Mouse (Mus musculus) embryo, embryonic 11 days (tissue): Measurements from ENCODE around the gene Add1.
A peak's percentile ranks its signal among the peaks of the same experiment; 100 is the strongest.

Experiments
- DNase-seq: peaks from one replicate; pipeline ENCODE4 v3.0.0-alpha.2; 2015

The Add1 gene

DNA sequence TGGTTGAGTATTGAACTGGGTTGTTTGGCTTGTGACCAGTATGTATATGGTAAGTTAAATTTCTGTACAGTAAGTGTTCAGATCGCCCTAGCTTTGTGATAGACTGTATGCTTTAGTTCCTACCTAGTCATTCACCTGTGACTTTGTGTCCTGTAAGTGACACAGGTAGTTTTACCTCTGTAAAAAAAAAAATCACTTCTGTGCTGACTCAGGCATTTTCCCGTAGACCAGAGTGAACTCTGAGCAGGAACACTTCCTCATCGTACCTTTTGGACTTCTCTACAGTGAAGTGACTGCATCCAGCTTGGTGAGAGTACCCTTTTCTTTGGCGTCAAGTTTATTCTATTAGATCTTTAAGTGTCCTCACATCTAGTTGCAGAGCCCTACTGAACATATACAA lies 36.5 kb downstream of the Add1 start:
- DNase-seq: no peak

DNA sequence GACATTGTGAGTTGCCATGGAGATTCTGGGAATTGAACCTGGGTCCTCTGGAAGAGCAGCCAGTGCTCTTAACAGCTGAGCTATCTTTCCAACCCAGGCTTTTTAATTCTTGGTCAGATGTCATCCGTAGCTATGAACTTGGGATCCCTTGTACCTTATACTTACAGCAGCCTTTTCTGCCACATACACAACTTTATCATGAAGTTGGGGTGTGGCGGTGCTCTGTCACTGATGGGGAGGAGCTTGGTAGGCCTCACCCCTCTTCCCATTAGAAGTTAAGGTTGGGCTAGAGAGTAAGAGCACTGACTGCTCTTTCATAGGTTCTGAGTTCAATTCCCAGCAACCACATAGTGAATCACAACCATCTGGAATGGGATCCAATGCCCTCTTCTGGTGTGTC lies 59.5 kb downstream of the Add1 start:
- no peak for DNase-seq

DNA sequence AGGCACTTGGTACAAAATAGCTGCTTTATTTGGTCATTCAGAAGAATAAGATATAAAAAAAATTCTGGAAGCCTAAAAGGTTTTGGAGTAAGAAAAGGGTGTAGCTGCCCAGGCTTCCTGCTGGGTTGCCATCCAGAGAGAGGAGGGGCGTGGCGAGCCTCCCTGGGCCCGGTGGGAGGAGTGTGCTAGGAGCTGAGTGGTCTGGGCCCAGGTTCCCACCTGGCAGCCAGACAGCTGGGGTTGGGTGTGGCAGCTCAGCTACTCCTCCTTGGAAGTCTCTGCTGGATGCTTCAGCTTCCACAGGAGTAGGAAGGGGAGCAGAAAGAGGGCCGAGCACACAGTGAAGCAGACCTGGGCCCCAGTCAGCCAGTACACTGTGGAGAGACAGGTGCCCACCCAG lies 60.2 kb downstream of the Add1 start:
- no peak for DNase-seq

DNA sequence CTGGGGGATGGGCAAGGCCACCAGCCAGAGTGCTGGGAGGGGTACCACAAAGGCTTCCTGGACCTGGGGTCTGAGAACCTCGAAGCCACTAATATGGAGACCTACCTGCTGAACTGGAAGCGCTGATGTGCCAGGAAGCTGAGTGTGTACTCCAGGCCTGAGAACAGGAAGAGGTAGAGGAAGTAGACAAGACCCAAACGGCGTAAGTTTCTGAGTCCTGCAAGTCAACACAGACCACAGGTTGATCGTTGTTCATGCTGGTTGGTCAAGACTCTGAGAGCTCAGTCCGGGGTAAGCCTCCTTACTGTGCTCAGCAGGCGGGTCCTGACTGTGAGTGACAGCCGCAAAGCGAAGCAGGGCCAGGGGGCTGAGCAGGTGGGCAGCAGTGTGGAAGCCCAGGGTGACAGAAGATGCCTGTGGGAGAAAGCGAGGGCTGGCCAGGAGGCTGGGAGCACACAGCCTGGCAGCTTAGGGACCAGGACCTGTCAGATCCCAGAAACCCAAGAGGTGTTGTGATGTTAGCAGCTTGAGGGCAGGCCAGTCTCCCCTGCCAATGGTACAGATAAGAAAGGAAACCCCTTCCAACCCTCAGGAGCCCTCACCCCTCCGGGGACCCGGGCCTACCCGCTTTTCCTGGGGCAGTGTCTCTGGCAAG lies 61.4 kb downstream of the Add1 start:
- no peak for DNase-seq

DNA sequence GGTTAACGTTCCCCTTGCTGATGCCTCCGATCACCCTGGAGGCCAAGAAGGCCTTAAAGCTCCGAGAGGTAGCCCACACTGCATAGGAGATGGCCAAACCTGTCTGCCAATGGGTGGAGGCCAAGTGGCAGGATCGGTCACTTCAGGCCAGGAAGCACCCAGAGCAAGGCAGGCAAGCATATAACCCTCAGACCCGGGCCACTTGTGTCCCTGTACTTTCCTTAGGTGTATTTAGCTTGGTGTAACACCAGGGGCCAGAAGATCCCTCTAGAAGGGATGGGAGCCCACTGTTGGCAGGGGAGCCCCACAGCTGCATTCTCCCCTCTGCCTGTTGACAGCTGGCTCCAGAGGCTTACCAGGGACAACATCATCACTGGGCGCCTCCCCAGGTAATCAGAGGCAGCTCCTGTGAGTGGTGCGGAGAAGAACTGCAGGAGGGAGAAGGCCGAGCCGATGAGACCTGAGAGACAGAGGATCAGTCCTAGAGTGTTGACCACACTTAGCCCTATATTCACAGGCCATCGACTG lies 62.3 kb downstream of the Add1 start:
- DNase-seq: no peak

DNA sequence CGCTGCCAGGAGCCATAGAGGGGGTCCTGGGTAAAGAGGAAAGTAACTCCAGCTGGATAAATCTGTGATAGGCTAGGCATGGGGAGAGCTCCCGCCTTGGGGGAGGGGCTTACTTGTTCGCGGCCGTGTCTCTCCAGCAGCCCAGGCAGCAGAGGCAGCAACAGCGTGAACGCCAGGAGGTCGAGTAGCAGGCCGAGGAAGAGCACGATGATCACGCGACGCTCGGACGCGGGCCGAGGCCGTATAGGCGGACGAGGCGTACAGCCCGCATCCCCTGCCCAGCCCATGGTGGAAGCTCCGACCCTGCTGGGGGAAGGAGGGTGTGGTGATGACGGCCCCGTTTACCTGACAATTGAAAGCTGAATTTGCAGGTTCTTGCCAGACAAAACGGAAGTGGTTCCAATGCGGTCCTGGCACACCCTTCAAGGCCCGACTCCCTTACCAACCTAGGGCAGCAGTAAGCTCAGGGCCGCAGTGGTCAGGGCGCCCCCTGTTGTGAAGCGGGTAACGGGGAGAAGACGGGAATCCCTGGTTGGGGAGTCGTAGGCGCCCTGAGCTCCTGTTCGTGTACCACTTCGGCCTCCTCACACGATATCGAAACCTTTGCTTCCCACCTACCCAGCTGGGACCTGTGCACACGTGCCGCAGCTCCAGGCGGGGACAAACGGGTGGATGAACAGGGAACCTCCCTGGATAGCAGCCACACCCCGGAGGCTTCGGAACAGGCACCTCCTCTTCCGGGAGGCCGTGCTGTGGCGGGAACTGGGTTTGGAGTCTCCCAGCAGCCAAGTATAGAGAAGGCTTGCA lies 63.2 kb downstream of the Add1 start, which contains the start of gene Mfsd10:
Mfsd10 (minus strand) TSS at position 732 of the 807 bp plus-strand sequence.
- DNase-seq: peak; percentile 90

DNA sequence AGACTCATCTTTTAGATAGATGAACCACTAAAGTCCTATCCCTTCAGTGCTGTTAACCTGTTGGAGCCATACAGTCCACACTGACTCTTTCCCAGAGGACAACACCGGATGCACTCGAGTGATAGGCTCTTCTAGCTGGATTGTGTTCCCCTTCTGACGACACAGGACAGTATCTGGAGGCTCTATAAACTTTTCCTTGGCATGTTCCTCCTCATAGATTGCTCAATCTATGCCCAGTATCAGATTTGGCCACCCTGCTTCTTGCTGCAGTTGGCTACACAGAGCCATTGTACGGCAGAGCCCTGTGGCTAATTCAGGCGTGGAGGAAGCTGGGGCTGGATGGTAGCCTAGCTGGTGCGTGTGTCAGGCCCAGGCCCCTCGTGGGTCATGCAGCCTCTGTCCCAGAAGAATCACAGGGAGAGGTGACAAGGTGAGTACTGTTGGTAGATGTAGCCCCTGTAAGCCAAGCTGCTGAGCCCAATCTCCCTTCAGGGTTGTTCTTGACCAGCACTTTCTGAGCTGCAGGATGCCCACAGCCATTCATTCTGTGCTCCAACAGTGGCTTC lies 64.2 kb downstream of the Add1 start:
- DNase-seq: no peak

DNA sequence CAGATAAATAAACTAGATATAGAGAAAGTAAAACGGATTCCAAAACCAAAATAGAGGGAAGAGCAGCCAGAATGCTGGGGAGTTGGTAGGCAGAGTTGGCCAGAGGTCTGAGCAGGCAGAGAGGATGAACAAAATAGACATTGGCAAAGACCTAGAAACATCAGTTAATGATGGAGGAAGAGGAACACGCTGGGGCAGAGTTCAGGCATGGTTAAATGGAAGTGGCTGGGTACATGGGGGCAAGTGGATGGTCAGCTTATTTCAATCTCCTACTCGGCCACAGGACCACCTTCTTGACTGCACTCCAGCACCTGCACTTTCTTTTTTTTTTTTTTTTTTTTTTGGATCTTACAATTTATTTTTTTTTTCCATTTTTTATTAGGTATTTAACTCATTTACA lies 68.5 kb downstream of the Add1 start:
- DNase-seq: no peak

DNA sequence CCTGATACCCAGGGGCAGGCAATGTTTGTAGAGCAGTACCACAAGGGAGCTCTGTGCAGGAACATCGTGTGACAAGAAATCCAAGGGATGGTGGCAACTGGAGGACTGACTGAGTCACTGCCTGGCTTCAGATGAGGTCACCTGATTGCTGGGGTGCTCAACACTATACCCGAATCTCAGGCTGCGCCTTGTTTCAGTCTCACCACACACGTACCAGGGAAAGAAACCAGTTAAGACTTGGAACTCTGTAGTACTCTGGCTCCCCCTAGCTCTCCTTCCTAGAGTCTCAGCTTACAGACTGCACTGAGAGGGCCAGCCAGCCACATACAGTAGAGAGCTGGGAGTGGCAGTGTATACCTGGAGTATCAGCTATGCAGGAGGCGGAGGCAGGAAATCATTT lies 69.5 kb downstream of the Add1 start:
- DNase-seq: peak; percentile 66

DNA sequence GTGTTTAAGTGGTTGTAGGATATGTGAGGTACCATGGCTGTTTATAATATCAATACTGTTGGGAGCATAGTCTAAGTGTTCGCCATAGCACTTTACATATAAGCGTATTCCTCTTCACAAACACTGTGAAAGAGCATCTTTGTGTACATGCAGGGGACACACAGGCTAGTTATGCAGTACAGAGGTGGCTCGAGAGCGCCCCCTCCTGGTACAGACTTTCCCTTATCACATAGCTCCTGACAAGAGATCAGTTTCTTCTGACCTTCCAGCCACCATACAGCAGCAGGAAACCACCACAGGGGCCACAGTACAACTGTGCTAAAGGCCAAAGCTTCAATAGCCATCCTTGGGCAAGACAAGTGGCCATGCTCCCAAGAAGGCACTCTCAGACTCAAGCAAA lies 74.1 kb downstream of the Add1 start:
- DNase-seq: peak; percentile 70

DNA sequence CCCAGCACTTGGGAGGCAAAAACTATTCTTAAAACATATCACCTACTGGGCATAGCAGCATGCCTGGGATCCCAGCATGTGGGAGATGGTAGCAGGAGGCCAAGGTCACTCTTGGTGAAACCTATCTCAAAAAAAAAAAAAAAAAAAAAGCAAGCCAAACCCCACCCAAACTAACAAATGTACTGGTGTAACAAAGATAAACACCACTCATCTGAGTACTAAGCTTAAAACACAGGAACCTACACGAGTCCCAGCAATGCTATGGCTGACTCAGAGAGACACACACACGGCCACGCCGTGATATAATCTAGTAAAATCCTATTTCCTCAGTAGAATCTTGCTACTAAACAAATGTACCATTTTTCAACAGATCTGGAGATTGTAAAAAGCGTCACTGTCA lies 79.5 kb downstream of the Add1 start:
- no peak for DNase-seq

DNA sequence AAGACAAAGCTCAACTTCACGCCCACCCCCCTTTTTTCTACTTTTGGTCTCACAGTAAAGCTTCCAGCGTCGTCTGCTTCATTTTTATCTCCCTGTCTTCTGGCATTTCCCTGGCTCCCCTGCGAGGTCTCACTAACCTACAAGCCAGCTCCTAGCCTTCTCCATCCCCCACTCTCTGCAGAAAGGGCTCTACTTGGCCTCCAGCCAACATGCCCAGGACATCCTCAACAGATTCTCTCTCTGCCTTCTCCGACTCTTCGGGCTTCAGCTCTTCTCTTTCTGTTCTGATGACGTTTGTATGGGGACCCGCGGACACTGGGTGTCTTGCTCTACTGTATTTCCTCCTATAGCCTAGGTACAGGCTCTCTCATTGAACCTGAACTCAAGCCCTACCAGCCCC lies 81.4 kb downstream of the Add1 start:
- DNase-seq: no peak

DNA sequence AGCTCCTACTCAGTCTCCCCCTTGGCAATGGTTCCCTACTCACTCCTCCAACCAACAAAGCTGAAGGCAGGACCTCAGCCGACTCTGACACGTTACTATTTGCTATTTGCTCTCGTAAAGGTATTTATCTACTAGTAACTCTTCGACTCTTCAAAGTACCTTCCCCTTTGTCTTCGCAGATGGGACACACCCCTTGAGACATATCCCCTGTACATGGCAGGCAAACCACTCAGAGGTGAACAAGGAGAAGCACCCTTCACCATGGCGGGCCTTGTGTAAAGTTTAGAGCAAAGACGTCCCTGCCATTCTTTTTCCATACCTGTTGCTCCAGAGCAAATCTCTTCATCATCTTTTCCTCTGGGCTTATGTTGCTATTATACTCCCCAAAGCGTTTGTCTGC lies 84.1 kb downstream of the Add1 start:
- no peak for DNase-seq

DNA sequence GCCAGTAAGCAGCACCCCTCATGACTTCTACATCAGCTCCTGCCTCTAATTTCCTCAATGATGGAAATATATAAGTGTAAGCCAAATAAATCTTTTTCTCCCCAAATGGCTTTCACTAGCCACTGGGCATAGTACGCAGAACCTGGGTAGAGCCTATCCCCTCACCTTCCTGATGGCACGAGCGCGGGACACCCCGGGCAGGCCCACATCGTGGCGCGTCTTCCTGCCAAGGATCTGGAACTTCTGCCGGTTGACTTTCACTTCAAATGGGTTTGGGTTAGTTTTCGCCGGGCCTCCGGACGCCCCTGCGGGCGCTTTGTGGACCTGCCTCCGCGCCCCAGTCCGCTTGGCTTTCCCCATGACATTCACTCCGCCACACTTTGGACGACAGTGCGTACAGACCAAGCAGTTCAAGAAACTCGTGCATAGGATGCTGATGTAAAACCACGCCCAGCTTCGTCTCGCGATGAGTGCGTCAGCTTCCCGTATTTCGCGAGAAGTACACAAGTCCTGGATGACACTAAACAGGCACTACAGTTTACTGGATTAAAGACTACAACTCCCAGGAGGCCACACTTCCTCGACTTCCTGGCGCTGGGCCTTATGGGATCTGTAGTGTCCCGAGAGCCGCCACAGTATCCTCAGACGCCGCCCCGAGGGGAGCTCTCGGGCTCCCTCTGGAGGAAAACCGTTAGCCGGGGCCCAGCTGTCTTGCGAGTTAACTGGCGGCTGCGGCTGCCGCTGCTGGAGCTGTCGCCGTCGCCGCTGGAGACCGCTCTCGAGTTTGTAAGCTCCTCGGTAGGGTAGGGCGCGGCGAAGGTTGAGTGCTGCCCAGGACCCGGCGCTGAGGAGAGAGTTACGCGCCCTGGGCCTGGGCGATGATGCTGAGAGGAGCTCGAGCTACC lies 86.5 kb downstream of the Add1 start, which contains the start of the genes Nop14 and Grk4:
Nop14 (minus strand) TSS at position 463 of the 905 bp plus-strand sequence.
Grk4 (plus strand) TSS at position 694 of the 905 bp plus-strand sequence.
- DNase-seq: peak; percentile 99

DNA sequence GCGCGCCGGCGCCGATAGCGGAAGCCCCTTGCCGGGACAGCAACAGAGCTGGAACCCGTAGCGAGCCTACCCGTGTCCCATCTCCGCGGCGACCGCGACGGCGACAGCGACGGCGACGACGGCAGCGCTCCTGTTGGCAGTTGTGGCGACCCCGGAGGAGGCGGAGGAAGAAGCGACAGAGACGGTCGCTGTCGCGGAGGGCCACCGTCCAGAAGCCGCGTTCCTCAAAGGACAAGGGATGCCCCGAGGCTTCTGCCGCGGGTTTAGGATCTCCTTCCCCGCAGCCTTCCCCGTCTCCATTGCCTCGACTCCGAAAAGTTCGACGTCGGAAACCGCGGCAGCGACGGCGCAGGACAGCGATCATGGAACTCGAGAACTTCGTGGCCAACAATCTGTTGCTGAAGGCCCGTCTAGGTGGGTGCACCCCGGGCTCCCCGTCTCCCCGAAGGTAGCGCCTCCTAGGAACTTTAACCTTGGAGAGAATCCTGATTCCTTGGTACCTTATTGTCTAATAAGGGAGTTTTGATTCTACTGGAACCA lies 87.2 kb downstream of the Add1 start:
- no peak for DNase-seq

DNA sequence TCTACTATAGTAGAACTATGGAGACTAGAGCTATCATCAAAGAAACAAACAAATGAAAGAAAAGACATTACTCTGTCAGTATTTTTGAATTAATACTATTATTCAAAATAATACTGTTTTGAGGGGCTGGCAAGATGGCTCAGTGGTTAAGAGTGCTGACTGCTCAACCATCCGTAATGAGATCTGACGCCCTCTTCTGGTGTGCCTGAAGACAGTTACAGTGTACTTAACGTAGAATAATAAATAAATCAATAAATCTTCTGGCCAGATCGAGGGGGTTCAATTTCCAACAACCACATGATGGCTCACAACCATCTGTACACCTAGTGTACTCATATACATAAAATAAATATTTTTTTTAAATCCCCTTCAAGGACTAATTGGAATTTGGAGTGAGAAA lies 88.4 kb downstream of the Add1 start:
- DNase-seq: no peak

DNA sequence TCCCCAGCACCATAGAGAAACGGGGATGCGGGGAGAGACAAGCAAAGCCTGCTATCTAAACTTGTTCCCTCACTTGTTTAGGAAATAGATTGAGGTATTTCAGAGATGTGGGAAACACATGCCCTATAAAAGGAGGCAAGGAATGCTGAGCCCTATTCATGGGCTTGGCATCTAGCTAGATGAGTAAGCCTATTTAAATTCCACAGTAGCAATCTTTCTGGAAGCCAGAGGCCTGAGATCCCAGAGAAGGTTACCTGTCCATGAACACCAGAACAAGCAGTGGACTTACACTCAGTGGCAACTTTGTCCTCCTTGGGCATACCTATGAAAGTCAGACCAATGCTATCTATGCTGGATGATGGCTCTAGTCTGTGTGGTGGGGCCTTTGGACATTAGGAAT lies 89.8 kb downstream of the Add1 start:
- no peak for DNase-seq

DNA sequence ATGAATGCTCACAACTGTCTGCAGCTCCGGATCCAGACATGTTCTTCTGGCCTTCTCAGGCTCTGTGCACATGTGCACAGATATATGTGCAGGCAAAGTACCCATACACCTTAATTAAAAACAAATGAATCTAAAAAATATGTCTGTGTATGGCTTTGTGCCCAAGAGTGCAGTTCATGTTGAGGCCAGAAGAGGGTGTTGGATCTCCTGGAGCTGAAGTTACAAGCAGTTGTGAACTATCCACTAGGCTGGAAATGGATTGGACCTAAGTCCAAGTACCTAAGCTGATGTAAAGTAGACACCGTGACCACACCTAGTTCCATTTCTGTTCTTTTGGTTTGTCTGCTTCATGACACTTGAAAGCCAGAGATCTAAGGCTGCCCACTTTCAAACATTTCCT lies 96.0 kb downstream of the Add1 start:
- no peak for DNase-seq

DNA sequence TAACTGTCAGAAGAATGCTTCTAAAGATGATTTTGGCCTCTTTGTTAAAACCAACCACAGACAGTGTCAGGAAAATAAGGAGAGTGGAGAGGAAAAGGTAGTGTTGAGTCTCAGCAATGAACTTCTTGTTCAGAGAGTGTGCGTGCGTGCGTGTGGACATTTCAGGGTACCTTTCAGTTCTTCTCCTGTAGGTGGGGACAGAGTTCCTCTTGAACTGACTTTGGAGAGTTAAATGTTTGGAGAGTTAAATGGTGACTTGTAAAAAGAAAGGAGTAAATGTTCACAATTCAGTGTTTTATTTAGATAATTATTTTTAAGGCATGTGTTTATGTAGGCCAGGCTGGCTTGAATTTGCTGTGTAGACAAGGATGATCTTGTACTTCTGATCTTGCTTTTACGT lies 96.8 kb downstream of the Add1 start:
- peak; percentile 30 for DNase-seq
